ENCODE assay signal across 14 mouse cellular contexts in the genomic region with DNA sequence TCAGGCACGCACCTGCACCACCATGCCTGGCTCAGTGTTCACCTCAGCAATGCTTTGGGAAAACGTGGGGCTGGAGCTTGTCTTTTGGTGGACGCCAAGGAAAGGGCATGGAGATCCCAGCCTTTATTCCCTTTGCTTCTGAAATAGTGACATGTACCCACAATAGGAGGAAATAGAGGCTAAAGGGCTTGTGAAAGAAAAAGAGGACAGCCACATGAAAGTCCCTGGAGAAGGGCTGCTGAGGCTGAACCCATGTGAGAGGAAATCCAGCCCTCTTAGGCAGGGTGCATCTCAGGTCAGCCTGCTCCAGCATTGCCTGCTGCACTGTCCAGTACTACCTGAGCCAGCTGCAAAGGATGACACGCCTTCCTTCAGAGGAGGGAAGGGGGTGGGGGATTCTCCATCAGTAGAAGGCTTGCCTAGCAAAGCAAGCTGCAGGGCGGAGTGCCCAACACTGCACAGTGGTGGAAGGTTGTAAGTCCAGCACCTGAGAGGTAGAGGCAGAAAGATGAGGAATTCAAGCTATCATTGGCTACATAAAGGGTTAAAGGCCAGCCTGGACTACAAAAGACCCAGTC. TPM values are rescaled to one million over a fixed set of nuclear protein-coding genes. Genes with fewer than 3 reads are reported as not detected.
A peak's percentile ranks its signal among the peaks of the same experiment; 100 is the strongest.
DNase-seq lines count a peak whose midpoint lies in the region; ATAC-seq and TF ChIP-seq lines count a peak whose summit lies in the region.
"Had no signal": no experiment of that assay in that cellular context is flagged by ENCODE, and none has a peak within 500 bp of the region (broad histone marks: within the 10 kb centered on the region; RNA-seq: fewer than 3 reads in every experiment).

No protein-coding gene starts in this region.

- TF ChIP-seq CTCF in forebrain, postnatal 0 days (IDR thresholded peaks at IDR 0.05; ENCODE audit: low read depth): no peak
- TF ChIP-seq CTCF in kidney, adult 2 months (conservative IDR thresholded peaks at IDR 0.05; ENCODE audit: insufficient read depth, insufficient read length, low read depth, low read length): no peak
- no peak for TF ChIP-seq CTCF in layer of hippocampus, adult 2 months (conservative IDR thresholded peaks at IDR 0.05)

- H3K4me2 ChIP-seq in forebrain, embryonic 13.5 days: no peak overlapping the region
- H3K4me2 ChIP-seq in forebrain, postnatal 0 days (ENCODE audit: low read depth): no peak overlapping the region
- no peak overlapping the region for H3K4me2 ChIP-seq in kidney, embryonic 15.5 days
- H3K4me2 ChIP-seq in hindbrain, embryonic 16.5 days (ENCODE audit: low read length): peak overlapping the region; percentile 76
- peak overlapping the region; percentile 67; the same call in 1 of the 2 replicates for H3K4me2 ChIP-seq in neural tube, embryonic 15.5 days

- no peak overlapping the region for H3K27ac ChIP-seq in forebrain, embryonic 13.5 days
- H3K27ac ChIP-seq in forebrain, postnatal 0 days (ENCODE audit: low read depth, low read length): no peak overlapping the region
- H3K27ac ChIP-seq in kidney, embryonic 15.5 days: no peak overlapping the region; the same call in 1 of the 2 replicates
- no peak overlapping the region for H3K27ac ChIP-seq in kidney, adult 2 months (ENCODE audit: insufficient read depth, low read depth, low read length)
- H3K27ac ChIP-seq in hindbrain, embryonic 16.5 days (ENCODE audit: low read depth, low read length): no peak overlapping the region
- H3K27ac ChIP-seq in neural tube, embryonic 15.5 days (replicated peaks): no peak overlapping the region
- H3K27ac ChIP-seq in layer of hippocampus, adult 2 months: no peak overlapping the region

- peak; percentile 12; the same call in 1 of the 2 replicates for ATAC-seq in forebrain, embryonic 13.5 days
- no peak for ATAC-seq in forebrain, postnatal 0 days
- peak; percentile 38; the same call in 1 of the 2 replicates for ATAC-seq in kidney, embryonic 15.5 days (replicated peaks; ENCODE audit: low FRiP score)
- peak; percentile 40 for ATAC-seq in hindbrain, embryonic 16.5 days
- ATAC-seq in neural tube, embryonic 15.5 days (ENCODE audit: low FRiP score): 0 out of 2 replicates have a peak, but pooled peaks have one; percentile 17
- ATAC-seq: liver, embryonic 12.5 days had no signal

- H3K4me1 ChIP-seq in forebrain, embryonic 13.5 days: peaks cover 9% of the 10 kb centered on the region
- no peaks in the 10 kb centered on the region; the same call in 1 of the 2 replicates for H3K4me1 ChIP-seq in forebrain, postnatal 0 days (ENCODE audit: insufficient read depth)
- H3K4me1 ChIP-seq in kidney, embryonic 15.5 days: peaks cover 25% of the 10 kb centered on the region
- 0 out of 2 replicates have a peak, but pooled peaks cover 3% of the 10 kb centered on the region for H3K4me1 ChIP-seq in kidney, adult 2 months (ENCODE audit: control insufficient read depth, insufficient read depth, low read length)
- H3K4me1 ChIP-seq in hindbrain, embryonic 16.5 days (ENCODE audit: control insufficient read depth, insufficient read depth, low read depth, low read length): peaks cover 13% of the 10 kb centered on the region
- peaks cover 14% of the 10 kb centered on the region for H3K4me1 ChIP-seq in neural tube, embryonic 15.5 days

- no peak overlapping the region for H3K4me3 ChIP-seq in forebrain, embryonic 13.5 days
- H3K4me3 ChIP-seq in forebrain, postnatal 0 days (ENCODE audit: low read depth, low read length): no peak overlapping the region
- H3K4me3 ChIP-seq in kidney, embryonic 15.5 days (replicated peaks): no peak overlapping the region
- no peak overlapping the region for H3K4me3 ChIP-seq in kidney, adult 2 months (ENCODE audit: insufficient read depth, low read depth, low read length)
- H3K4me3 ChIP-seq in hindbrain, embryonic 16.5 days (ENCODE audit: low read length): no peak overlapping the region
- H3K4me3 ChIP-seq in neural tube, embryonic 15.5 days (replicated peaks): no peak overlapping the region
- no peak overlapping the region for H3K4me3 ChIP-seq in layer of hippocampus, adult 2 months

- H3K9me3 ChIP-seq in forebrain, embryonic 13.5 days (replicated peaks): no peaks in the 10 kb centered on the region
- H3K9me3 ChIP-seq in forebrain, postnatal 0 days (ENCODE audit: low read length): no peaks in the 10 kb centered on the region
- H3K9me3 ChIP-seq in kidney, embryonic 15.5 days (replicated peaks): no peaks in the 10 kb centered on the region
- H3K9me3 ChIP-seq in hindbrain, embryonic 16.5 days (ENCODE audit: control insufficient read depth, low read length): no peaks in the 10 kb centered on the region
- H3K9me3 ChIP-seq in neural tube, embryonic 15.5 days (replicated peaks): no peaks in the 10 kb centered on the region
- H3K9me3 ChIP-seq: liver, embryonic 12.5 days had no signal

- DNase-seq in forebrain, postnatal 0 days: no peak
- no peak for DNase-seq in kidney, adult 2 months
- no peak for DNase-seq in thymus, postnatal 4 days
- DNase-seq in layer of hippocampus, adult 2 months (ENCODE audit: low spot score in 2 of 2): no peak
- DNase-seq: adrenal gland, adult 8-10 months; cerebellum, adult 9-10 months; kidney, adult 9 months; layer of hippocampus, adult 9-11 months; lung, postnatal 10 days had no signal

- WGBS in forebrain, embryonic 13.5 days: 56% methylated on average over 5 of the region's 5 CpGs
- WGBS in forebrain, postnatal 0 days: 61% methylated on average over 5 of the region's 5 CpGs
- 71% methylated on average over 5 of the region's 5 CpGs for WGBS in kidney, embryonic 15.5 days
- 74% methylated on average over 5 of the region's 5 CpGs for WGBS in kidney, adult 2 months
- 52% methylated on average over 5 of the region's 5 CpGs for WGBS in hindbrain, embryonic 16.5 days
- 68% methylated on average over 5 of the region's 5 CpGs for WGBS in neural tube, embryonic 15.5 days

- H3K9ac ChIP-seq in forebrain, embryonic 13.5 days: no peak overlapping the region
- no peak overlapping the region for H3K9ac ChIP-seq in forebrain, postnatal 0 days
- H3K9ac ChIP-seq in kidney, embryonic 15.5 days: no peak overlapping the region
- H3K9ac ChIP-seq in hindbrain, embryonic 16.5 days (ENCODE audit: low read depth, low read length): 0 out of 2 replicates have a peak overlapping the region, but pooled peaks have one; percentile 13
- no peak overlapping the region for H3K9ac ChIP-seq in neural tube, embryonic 15.5 days (replicated peaks)
- H3K9ac ChIP-seq: liver, embryonic 12.5 days had no signal

- TF ChIP-seq POLR2A in kidney, adult 2 months (IDR thresholded peaks at IDR 0.05; ENCODE audit: low read depth, low read length): no peak

- no peaks in the 10 kb centered on the region for H3K36me3 ChIP-seq in forebrain, embryonic 13.5 days (ENCODE audit: poor library complexity, severe bottlenecking)
- no peaks in the 10 kb centered on the region for H3K36me3 ChIP-seq in forebrain, postnatal 0 days (ENCODE audit: insufficient read depth)
- no peaks in the 10 kb centered on the region for H3K36me3 ChIP-seq in kidney, embryonic 15.5 days
- H3K36me3 ChIP-seq in kidney, adult 2 months (ENCODE audit: control insufficient read depth, insufficient read depth, low read length): no peaks in the 10 kb centered on the region
- H3K36me3 ChIP-seq in hindbrain, embryonic 16.5 days (ENCODE audit: control insufficient read depth, insufficient read depth, low read length): no peaks in the 10 kb centered on the region
- no peaks in the 10 kb centered on the region for H3K36me3 ChIP-seq in neural tube, embryonic 15.5 days
- H3K36me3 ChIP-seq: liver, embryonic 12.5 days had no signal

- 0 out of 2 replicates have a peak, but pooled peaks cover 4% of the 10 kb centered on the region for H3K27me3 ChIP-seq in forebrain, embryonic 13.5 days
- H3K27me3 ChIP-seq in forebrain, postnatal 0 days (ENCODE audit: insufficient read depth, low read length): no peaks in the 10 kb centered on the region; the same call in 1 of the 2 replicates
- no peaks in the 10 kb centered on the region for H3K27me3 ChIP-seq in kidney, embryonic 15.5 days
- H3K27me3 ChIP-seq in kidney, adult 2 months (replicated peaks; ENCODE audit: control insufficient read depth, insufficient read depth, low read length): no peaks in the 10 kb centered on the region
- no peaks in the 10 kb centered on the region; the same call in 1 of the 2 replicates for H3K27me3 ChIP-seq in hindbrain, embryonic 16.5 days (replicated peaks; ENCODE audit: control insufficient read depth, insufficient read depth, low read length)
- H3K27me3 ChIP-seq in neural tube, embryonic 15.5 days (replicated peaks): no peaks in the 10 kb centered on the region

RNA-seq across cellular contexts. Expression of a gene that starts 9.6 kb away (rescaled TPM):
- 14.2 and 16.3 TPM in 2 replicates for polyA plus RNA-seq in forebrain, embryonic 13.5 days (2015; fragmentation: Nextera tagmentation; extraction: Ambion mirVana)
- 12.2 and 22.0 TPM in 2 replicates for total RNA-seq in forebrain, postnatal 0 days (2014; rRNA removed)
- polyA plus RNA-seq in forebrain, postnatal 0 days (2015; fragmentation: Nextera tagmentation; extraction: Ambion mirVana): 8.0 and 8.9 TPM in 2 replicates
- 9.4 and 9.5 TPM in 2 replicates for polyA plus RNA-seq in kidney, embryonic 15.5 days (2015; fragmentation: Nextera tagmentation; extraction: Ambion mirVana)
- polyA plus RNA-seq in kidney, adult 2 months (2012; rRNA removed): 10.4 and 11.7 TPM in 2 replicates
- 12.8 and 14.4 TPM in 2 replicates for polyA plus RNA-seq in hindbrain, embryonic 16.5 days (2015; fragmentation: Nextera tagmentation; extraction: Ambion mirVana)
- polyA plus RNA-seq in neural tube, embryonic 15.5 days (2015; fragmentation: Nextera tagmentation; extraction: Ambion mirVana): 13.1 and 13.3 TPM in 2 replicates
- 10 to 100 TPM; 47.5 to 51.6 TPM for total RNA-seq in layer of hippocampus, adult 2 months (2021)

Comparison
In these comparisons a context has a peak if more than half of its experiments do, and no peak if none do; other contexts are left out.
1. H3K4me2 ChIP-seq: peak in hindbrain, embryonic 16.5 days (single experiment) and neural tube, embryonic 15.5 days (single experiment); none in forebrain, embryonic 13.5 days (single experiment), forebrain, postnatal 0 days (single experiment) and kidney, embryonic 15.5 days (single experiment).